Mouse (Mus musculus) left cerebral cortex, postnatal 25 days (tissue): Measurements from ENCODE around the gene Pyroxd1. TPM values are rescaled to one million over a fixed set of nuclear protein-coding genes. Genes with fewer than 3 reads are reported as not detected.
A peak's percentile ranks its signal among the peaks of the same experiment; 100 is the strongest.

Experiments used
- DNase-seq, 2 experiments: peaks; one replicate each; pipeline ENCODE4 v3.0.0; 2022; ENCODE audit warnings: low spot score in 2 of 2, mixed read lengths in 1 of 2
- intact Hi-C: fragments of 180-260 bp; cut with DNase I; formaldehyde crosslinking; loops from one replicate; pipeline ENCODE4 v1.15.1; 2025
- total RNA-seq, 2 experiments: library from RNA; stranded (reverse); gene quantifications; 2 replicates each; pipeline ENCODE4 v1.2.3; 2021

Gene Pyroxd1
- total RNA-seq, 2 experiments from 2014 or later, result 13.6 to 15.1 TPM

DNA sequence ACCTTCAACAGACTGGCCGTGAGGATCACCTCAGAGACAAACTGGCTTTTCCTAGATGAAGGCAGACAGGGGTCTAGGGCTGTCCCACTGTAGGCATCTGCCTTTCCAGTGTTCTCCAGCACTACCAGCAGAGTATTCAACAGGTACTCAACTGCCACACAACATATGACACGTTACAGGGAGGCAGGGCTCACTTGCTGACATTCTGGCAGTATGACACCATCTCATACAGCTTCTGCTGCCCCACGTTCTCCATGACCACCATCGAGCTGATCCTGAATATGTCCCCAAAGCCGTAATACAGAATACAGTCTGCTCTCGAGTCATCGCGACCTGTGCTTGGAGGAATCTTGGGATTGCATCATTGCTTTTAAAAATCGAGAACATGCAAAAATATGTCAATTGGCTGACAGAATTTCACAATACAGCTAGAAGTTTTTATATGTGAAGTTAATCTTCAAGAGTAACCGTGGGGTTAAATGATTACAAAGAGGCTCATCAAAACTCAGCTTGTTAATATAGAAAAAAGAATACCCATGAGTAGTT is 21.1 kb downstream of the Pyroxd1 start:
- intact Hi-C loops, result no loop called here

GRCm38 (mm10) chr6:142367565-142367964 is 22.1 kb downstream of the Pyroxd1 start:
- DNase-seq, result no peak
- intact Hi-C loops, result no loop called here

More for the DNA sequence above, 21.1 kb downstream of the Pyroxd1 start:
- DNase-seq, result no peak

DNA sequence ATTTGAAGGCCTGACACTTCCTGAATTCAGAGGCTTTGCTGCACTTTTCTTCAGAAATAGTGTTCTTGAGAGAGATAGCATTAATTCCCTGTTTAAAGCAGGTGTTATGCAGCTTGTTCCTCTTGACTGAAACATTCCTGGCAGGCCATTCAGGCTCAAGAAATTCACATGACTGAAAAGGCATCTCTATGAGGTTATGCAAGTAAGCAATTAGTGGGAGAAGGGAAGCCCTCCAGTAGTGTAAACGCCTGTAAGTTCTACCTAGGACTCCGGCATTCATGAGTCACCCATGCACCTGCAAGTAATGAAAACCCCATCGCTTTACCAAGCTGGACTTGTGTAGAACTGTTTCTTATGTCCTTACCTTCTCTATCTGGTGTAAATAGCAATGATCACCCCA is 24.1 kb downstream of the Pyroxd1 start:
- no peak for DNase-seq
- intact Hi-C loops, result no loop called here

GRCm38 (mm10) chr6:142377081-142377480 is 31.6 kb downstream of the Pyroxd1 start:
- DNase-seq, result no peak
- intact Hi-C loops, result no loop called here

- intact Hi-C loops, result no loop called here
- DNase-seq, result no peak
Observed at GRCm38 (mm10) chr6:142378576-142379330, 33.3 kb downstream of the Pyroxd1 start.

DNA sequence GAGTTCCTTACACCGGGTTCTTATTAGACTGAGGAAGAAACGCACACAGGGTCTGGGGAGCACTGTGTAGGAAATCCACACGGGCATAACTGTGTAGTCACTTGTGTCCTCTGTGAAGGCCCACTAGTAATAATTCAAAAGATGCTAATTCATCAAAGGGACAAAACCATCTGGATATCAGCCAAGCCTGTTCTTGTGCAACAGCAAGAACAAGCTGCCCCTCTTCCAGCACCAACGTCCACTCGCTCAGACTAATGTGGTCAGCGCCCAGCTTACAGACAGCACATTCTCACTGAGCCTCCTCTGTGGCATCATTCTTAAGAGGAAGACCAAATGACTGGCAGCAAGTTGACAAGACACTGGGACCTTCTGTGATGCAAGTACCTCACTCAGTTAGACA is 34.5 kb downstream of the Pyroxd1 start:
- no peak for DNase-seq
- intact Hi-C loops, result no loop called here

GRCm38 (mm10) chr6:142381615-142382014 is 36.2 kb downstream of the Pyroxd1 start:
- DNase-seq, result no peak
- intact Hi-C loops, result no loop called here

- intact Hi-C loops, result no loop called here
- no peak for DNase-seq
Observed at GRCm38 (mm10) chr6:142384521-142384920, 39.1 kb downstream of the Pyroxd1 start.

- no peak for DNase-seq
- intact Hi-C loops, result loop anchor here (2.0 kb wide), 2 partner anchors 42 to 120 kb away; partner anchors contain the start of genes Ldhb and Pyroxd1
Observed at GRCm38 (mm10) chr6:142386285-142387010, 41.0 kb downstream of the Pyroxd1 start.

GRCm38 (mm10) chr6:142387011-142387754 is 41.7 kb downstream of the Pyroxd1 start, which contains the start of the genes Recql and Golt1b:
Gene Recql, minus strand, starts transcription at chr6:142387087.
Gene Golt1b, plus strand, starts transcription at chr6:142387221.
- DNase-seq, result peak; percentile 99
- intact Hi-C loops, result loop anchor here (2.0 kb wide), 2 partner anchors 42 to 120 kb away; partner anchors contain the start of genes Ldhb and Pyroxd1

- intact Hi-C loops, result loop anchor here (2.0 kb wide), 2 partner anchors 43 to 119 kb away; partner anchors contain the start of genes Ldhb and Pyroxd1
- no peak for DNase-seq
Observed at GRCm38 (mm10) chr6:142387755-142388271, 42.4 kb downstream of the Pyroxd1 start.

DNA sequence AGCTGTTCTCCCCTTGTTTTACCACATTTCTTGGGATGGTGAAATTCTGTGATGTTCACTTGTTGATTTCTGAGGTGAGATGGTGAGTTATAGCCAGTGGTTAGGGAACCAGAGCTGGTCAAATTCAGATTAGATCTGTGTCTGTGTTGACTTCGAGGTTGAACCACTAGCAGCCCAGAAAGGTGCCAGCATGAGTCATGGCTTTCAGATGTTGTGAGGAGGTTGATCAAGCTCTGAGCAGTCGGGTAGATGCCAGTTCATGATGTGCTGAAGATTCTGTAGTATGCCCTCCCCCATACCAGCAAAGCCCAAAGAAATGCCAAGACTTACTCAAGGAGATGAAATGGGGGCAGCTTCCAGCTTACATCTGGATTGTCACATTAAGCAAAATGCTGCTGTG is 43.6 kb downstream of the Pyroxd1 start:
- intact Hi-C loops, result no loop called here
- peak in 1 of 2 experiments; percentile 42 for DNase-seq

DNA sequence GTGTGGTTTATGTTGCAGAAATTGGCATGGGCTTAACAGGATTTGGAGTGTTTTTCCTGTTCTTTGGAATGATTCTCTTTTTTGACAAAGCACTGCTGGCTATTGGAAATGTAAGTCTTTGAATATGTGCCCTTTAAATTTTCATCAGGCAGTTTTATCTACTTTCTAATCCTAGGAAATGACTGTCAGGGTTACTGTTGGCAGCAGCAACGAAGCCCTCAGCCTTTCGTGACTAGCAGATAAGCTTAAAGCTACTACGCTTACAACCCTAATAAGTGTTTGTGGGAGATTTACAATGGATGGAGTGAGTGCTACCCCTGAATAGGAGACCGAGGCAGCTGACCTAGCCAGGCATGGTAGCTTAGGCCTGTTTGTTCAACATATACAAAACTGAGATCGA is 46.9 kb downstream of the Pyroxd1 start:
- DNase-seq, result no peak
- intact Hi-C loops, result no loop called here

DNA sequence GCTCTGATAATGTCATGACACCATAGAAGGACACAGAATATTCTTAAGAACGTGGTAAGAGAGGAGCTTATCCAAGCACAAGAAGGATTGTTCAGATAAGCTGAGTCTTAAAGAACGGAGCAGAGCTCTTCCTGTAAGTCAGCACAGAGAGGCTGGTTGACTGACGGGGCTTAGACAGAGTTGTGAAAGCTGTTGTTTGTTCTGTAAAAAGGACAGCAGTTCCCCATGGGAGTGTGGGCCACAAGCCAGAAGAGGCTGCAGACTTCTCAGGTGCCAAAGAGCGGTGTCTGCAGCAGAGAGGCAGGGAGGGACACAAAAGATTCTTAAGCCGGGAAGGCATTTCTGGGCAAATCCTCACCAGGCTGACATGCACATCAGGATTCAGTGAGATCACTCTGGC is 49.2 kb downstream of the Pyroxd1 start:
- intact Hi-C loops, result no loop called here
- peak; percentile 18 to 35 for DNase-seq

DNA sequence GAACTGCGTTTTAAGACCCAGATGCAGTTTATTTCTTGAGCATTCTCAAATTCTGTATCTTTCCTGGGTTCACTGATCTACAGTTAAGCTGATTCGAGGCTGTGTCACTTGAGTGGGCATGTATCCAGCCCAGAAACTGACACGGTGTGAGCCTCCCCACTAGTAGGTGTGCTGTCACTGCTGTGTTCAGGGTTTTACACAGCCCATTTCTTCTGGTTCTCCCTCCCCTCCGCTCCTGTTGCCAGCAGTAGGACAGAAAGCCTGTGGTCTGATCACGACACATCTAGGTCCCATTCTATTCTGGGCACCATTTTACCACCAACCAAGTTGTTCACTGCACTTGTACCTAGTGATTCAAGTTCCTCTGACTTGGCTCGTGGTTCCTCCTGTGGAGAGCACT is 50.3 kb downstream of the Pyroxd1 start:
- intact Hi-C loops, result no loop called here
- peak in 1 of 2 experiments; percentile 17 for DNase-seq

DNA sequence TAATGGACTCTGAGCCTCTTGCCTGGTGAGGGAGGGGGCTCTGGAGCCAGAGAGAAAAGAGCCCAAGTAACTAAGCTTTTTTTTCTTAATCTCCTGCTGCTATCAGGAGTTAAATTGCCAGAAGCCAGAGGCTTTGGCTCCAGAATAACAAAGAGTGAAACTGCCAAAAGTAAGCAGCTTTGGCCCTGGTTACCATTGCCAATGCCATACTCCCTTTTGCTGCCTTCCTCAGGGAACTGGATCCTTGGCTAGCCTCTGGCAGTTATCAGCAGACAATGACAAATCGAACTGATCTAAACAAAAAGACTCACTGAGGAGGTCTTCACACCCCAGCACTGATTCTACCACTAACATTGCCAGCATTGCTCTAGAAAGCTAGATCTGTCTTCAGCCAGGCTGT is 65.7 kb downstream of the Pyroxd1 start:
- intact Hi-C loops, result no loop called here
- no peak for DNase-seq
